Mouse (Mus musculus): ENCODE measurements around the gene Chchd4.

DNA sequence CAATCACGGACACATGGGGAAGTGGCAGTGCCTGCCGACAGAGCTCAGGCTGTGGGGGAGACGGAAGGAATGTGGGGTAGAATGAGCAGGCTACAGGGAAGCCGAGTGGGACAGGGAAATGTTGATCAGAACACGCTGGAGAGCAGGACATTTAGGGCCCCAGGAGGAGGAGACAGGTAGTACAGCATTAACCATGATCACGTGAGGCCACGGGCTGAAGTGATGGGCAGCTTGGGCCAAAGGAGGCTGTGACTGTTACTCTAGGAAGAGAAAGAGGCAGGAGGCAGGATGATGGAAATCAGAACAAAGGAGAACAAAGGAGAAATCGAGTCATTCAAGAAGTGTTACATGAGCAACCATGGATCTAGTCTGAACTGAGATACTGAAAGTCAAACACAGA, 21.2 kb upstream of the Chchd4 start:
- TF ChIP-seq GATA1 (IDR thresholded peaks at IDR 0.05; ENCODE audit: borderline replicate concordance, low read length) (no peak), FLI1 (IDR thresholded peaks at IDR 0.05; ENCODE audit: low read length) (no peak)
